Mouse (Mus musculus): ENCODE results near the gene Hemgn. TPM values are rescaled to one million over a fixed set of nuclear protein-coding genes. Genes with fewer than 3 reads are reported as not detected.

Hemgn gene
- polyA plus RNA-seq, 1 experiment from 2014 or later: 0.09 TPM

DNA sequence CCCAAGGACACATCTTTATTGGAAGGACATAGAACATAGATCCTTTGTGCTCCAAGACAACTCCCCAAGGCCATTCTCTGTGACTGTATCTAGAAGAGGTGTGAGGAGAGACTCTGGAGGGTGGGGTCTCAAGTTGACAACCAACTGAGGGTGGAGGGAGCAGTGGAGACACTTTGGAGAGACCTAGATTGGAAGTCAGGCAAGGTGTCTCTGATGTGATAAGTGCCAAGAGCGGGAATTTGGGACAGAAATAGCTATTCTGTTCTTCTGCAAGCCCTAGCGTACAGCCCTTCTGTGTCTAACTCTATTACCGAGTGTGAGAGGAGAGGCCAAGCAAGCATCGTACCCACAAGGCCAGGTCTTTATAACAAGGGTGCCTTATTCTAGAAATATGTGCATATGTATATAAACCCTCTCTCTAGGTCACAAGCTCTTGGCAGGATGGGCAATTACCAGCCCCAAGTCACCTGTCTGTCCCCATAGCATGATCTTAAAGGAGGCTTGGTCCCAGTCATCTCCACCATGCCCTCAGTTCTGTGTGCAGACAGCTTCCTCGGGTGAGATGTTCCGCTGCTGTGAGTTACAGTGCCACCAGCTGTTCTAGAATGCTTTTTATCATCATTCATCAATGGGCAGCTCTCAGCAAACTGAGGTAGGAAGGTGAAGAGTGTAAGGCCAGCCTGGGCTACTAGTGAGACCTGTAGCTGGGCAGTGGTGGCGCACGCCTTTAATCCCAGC lies 6.2 kb downstream of the Hemgn start:
- H3K4me2 ChIP-seq: no peak overlapping the region
- H3K36me3 ChIP-seq (ENCODE audit: poor library complexity, severe bottlenecking): no peaks in the 10 kb centered on the region
- ATAC-seq: no peak
- no peak overlapping the region for H3K9ac ChIP-seq
- no peaks in the 10 kb centered on the region for H3K9me3 ChIP-seq (replicated peaks)
- H3K4me1 ChIP-seq: no peaks in the 10 kb centered on the region
- H3K4me3 ChIP-seq: no peak overlapping the region
- H3K27me3 ChIP-seq: no peaks in the 10 kb centered on the region
- H3K27ac ChIP-seq: no peak overlapping the region
- 91% methylated on average over 8 of the region's 8 CpGs for WGBS

DNA sequence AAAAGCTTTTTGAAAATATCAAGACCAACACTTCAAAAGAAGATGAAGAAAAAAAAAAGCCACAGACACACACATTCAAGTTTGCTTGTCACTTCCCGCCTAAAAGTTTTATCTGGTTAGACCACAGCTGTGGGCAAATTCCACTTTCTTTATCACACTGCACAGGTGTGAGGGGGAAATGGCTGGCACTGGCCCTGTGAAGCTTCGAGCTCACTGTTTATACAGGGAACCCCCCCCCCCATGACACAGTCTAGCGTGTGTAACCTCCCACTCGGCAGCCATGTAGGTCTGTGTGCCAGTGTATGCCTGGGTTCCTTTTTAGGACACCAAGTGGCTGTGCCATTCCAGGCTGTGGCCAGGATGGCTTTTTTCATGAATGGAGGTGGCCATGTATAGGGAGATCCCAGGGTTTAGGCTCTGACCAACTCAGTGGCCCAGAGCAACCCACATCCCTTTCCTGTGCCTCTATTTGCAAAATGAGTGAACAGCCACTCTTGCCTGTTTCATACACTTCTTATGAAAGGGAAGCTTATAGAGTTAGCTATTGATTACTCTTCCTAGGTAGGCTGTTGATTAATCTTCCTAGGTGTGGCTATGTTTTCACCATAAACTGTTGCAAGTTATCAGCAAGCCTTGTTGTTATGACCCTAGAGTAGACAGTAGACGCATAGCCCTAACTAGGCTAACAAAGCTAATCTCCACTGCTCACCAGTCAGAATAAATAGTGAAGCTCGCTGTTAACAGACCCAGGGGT lies 9.1 kb downstream of the Hemgn start:
- ATAC-seq: no peak

DNA sequence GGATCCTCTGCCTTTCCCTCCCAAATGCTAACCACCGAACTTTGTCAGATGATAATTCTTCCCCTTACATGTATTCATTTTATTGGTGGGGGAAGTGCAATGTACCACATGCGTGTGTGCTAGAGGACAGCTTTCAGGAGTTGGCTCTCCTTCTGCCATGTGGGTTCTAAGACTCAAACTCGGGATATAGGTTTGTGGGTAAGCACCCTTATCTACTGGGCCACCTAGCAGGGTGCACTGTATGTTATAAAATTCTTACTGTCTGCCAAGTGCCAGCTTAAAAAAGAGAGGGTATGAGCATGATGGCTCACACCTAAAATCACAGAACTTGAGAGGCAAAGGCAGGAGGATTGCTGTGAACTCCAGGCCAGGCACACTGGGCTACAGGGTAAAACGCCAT lies 14.5 kb downstream of the Hemgn start:
- H3K9ac ChIP-seq: no peak overlapping the region
- no peaks in the 10 kb centered on the region for H3K27me3 ChIP-seq
- no peaks in the 10 kb centered on the region for H3K4me1 ChIP-seq
- ATAC-seq: no peak
- H3K4me2 ChIP-seq: no peak overlapping the region
- H3K4me3 ChIP-seq: no peak overlapping the region
- WGBS: 85% methylated on average over 4 of the region's 4 CpGs
- no peaks in the 10 kb centered on the region for H3K36me3 ChIP-seq (ENCODE audit: poor library complexity, severe bottlenecking)
- H3K27ac ChIP-seq: no peak overlapping the region
- H3K9me3 ChIP-seq (replicated peaks): peaks cover 5% of the 10 kb centered on the region; the same call in 1 of the 2 replicates

More for the DNA sequence above, 9.1 kb downstream of the Hemgn start:
- Histone ChIP-seq H3K36me3 (ENCODE audit: poor library complexity, severe bottlenecking) (no peaks in the 10 kb centered on the region), H3K4me3 (no peak overlapping the region), H3K9me3 (replicated peaks) (peaks cover 5% of the 10 kb centered on the region; the same call in 1 of the 2 replicates), H3K27me3 (no peaks in the 10 kb centered on the region), H3K4me2 (no peak overlapping the region), H3K4me1 (no peaks in the 10 kb centered on the region), H3K9ac (no peak overlapping the region), H3K27ac (no peak overlapping the region)
- WGBS: 77% methylated on average over 6 of the region's 6 CpGs

DNA sequence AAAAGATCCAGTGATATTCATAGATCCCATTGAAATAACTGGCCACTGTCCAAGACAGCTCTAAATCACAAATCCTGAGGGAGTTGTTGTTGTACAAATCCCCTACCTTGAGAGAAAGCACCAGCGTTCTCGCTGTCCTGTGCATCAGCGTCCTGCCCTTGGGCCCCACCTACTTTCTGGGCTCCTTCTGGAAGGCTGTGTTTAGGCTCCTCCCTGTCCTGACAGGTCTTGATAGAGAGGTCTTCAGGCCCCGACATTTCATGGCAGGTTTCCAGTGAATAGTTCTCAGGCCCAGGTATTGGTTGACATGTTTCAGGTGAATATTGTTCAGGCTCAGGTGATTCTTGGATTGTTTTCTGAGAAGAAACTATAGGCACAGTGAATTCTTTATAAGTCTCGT lies 17.6 kb downstream of the Hemgn start:
- Histone ChIP-seq H3K36me3 (ENCODE audit: poor library complexity, severe bottlenecking) (no peaks in the 10 kb centered on the region), H3K9me3 (replicated peaks) (peaks cover 5% of the 10 kb centered on the region; the same call in 1 of the 2 replicates), H3K9ac (no peak overlapping the region), H3K4me3 (no peak overlapping the region), H3K27ac (no peak overlapping the region), H3K27me3 (peaks cover 3% of the 10 kb centered on the region; the same call in 1 of the 2 replicates), H3K4me1 (no peaks in the 10 kb centered on the region), H3K4me2 (no peak overlapping the region)
- no peak for ATAC-seq
- WGBS: 34% methylated on average over 5 of the region's 5 CpGs

DNA sequence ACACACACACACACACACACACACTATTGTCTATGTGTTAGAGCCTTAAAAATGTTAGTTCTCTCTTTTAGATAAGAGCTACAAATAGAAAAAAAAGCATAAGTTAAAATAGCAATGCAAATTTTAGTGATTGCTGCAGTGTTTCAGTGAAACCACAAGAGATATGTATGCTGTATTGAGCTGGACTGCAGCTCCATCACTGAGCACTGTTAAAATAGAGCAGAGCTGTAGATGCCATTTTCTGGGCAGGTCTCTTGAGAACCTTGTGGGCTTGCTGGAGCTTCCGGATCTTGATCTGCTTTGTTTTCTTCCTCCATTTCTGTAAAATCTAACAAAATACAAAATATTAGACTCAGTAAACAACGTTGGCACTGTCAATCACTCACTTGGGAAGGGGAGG lies 18.9 kb downstream of the Hemgn start:
- WGBS: 82% methylated on average over 2 of the region's 2 CpGs
- Histone ChIP-seq H3K27me3 (peaks cover 3% of the 10 kb centered on the region; the same call in 1 of the 2 replicates), H3K27ac (no peak overlapping the region), H3K9me3 (replicated peaks) (no peaks in the 10 kb centered on the region), H3K4me3 (no peak overlapping the region), H3K4me1 (0 out of 2 replicates have a peak, but pooled peaks cover 5% of the 10 kb centered on the region), H3K4me2 (no peak overlapping the region), H3K9ac (no peak overlapping the region), H3K36me3 (ENCODE audit: poor library complexity, severe bottlenecking) (no peaks in the 10 kb centered on the region)
- no peak for ATAC-seq

DNA sequence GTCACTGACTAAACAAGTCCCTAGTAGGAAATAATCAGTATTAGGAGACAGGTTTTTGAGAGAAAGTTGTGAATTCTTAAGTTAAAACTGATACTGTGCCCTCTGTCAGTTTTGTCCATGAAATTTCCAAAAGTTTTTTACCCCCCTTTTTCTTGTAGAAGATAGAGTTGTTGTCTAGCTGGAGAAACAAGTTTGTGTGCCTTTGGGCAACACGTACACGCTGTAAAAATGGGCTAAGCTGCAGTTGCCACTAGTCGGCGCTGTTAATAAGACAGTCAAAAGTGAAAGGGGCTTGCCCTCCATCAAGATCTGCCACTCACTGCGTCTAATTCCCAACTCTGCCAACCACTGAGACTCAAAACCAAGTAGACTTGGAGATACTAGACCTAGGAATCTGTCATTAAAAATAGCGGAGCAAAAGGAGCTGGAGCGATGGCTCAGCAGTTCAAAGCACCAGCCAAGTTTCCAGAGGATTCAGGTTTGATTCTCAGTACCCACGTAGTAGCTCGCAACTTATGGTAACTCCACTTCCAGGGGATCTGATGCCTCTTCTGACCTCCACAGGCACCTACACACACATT lies 22.8 kb downstream of the Hemgn start:
- no peak overlapping the region for H3K27ac ChIP-seq
- peaks cover 3% of the 10 kb centered on the region; the same call in 1 of the 2 replicates for H3K27me3 ChIP-seq
- no peak for ATAC-seq
- H3K36me3 ChIP-seq (ENCODE audit: poor library complexity, severe bottlenecking): peaks cover 12% of the 10 kb centered on the region
- no peaks in the 10 kb centered on the region for H3K9me3 ChIP-seq (replicated peaks)
- WGBS: 24% methylated on average over 9 of the region's 9 CpGs
- 0 out of 2 replicates have a peak, but pooled peaks cover 12% of the 10 kb centered on the region for H3K4me1 ChIP-seq
- peak overlapping the region; percentile 57; the same call in 1 of the 2 replicates for H3K4me3 ChIP-seq
- peak overlapping the region; percentile 67 for H3K4me2 ChIP-seq
- no peak overlapping the region for H3K9ac ChIP-seq

DNA sequence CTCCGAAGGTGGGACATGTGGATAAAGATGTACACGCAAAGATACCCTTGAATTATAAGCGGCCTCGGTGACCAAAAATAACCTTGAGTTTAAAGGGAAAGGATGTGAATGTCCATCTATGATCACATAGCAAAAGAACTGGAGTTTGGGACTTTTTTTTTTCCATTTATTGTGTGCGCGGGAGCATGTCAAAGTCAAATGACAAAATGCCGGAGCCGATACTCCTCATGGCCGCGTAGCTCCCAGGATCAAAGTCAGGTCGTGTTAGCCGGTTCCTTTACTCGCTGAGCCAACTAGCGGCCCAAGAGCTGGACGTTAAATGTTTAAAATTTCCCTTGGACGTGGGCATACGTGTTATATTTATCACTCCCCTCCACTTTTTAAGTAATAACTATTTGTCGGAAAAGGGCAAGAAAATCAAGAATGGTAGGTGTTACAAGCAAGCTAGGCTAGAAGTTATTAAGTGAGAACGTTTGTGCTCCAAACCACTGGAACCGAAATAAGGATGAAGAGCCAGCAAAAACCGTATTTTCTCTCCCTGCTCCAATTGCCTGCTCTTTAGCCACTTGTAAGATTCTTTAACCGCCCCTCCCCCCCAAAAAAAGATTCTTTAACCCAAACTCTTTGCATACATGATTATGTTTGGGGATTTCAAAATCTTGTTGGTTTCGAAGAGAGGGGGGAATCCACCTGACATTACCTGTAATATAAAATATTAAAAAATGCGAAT lies 23.5 kb downstream of the Hemgn start:
- WGBS: 3% methylated on average over 24 of the region's 24 CpGs
- H3K9ac ChIP-seq: peak overlapping the region; percentile 79
- H3K9me3 ChIP-seq (replicated peaks): no peaks in the 10 kb centered on the region
- H3K4me1 ChIP-seq: 0 out of 2 replicates have a peak, but pooled peaks cover 12% of the 10 kb centered on the region
- peaks cover 3% of the 10 kb centered on the region; the same call in 1 of the 2 replicates for H3K27me3 ChIP-seq
- peak overlapping the region; percentile 67 for H3K4me2 ChIP-seq
- no peak for ATAC-seq
- H3K27ac ChIP-seq: peak overlapping the region; percentile 88
- H3K36me3 ChIP-seq (ENCODE audit: poor library complexity, severe bottlenecking): peaks cover 19% of the 10 kb centered on the region
- H3K4me3 ChIP-seq: peak overlapping the region; percentile 57

DNA sequence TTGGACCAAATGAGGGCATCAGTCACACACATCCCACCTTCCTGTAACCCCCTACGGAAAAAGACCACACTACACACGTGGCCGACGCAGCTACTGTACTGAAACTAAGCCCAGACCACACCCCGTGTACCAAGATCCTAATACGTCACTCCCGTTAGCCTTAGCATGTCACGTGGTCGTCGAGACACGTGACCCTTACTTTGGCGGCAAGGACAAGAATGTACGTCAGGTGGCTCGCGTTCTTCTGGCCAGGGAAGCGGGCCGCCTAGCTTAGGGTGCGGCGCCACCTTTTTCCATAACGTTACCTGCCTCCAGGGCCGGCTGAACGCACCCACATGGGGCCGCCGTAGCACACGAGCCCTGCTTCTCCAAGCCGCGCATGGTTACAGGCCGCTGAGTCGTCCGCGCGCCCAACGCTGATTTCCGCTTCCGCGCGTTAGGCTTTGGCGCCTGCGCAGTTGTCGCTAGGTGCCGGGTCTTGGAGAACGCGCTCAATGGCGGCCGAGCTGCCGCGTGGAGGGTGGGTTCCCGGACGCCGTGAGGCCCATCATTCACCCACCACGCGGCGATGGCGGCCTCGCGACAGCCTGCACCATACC lies 24.2 kb downstream of the Hemgn start, which contains the start of gene Trmo:
TSS of gene Trmo (minus strand) at position 425 of the 599 bp plus-strand sequence.
- peak; percentile 97 for ATAC-seq
- Histone ChIP-seq H3K9ac (peak within 1 kb of the TSS; percentile 79), H3K9me3 (replicated peaks) (no peaks in the 10 kb centered on the region), H3K4me1 (0 out of 2 replicates have a peak, but pooled peaks cover 12% of the 10 kb centered on the region), H3K27ac (peak within 1 kb of the TSS; percentile 88), H3K27me3 (peaks cover 3% of the 10 kb centered on the region; the same call in 1 of the 2 replicates), H3K36me3 (ENCODE audit: poor library complexity, severe bottlenecking) (peaks cover 26% of the 10 kb centered on the region), H3K4me2 (peak within 1 kb of the TSS; percentile 67), H3K4me3 (peak within 1 kb of the TSS; percentile 57)
- under 1% methylated on average over 56 of the region's 56 CpGs for WGBS

DNA sequence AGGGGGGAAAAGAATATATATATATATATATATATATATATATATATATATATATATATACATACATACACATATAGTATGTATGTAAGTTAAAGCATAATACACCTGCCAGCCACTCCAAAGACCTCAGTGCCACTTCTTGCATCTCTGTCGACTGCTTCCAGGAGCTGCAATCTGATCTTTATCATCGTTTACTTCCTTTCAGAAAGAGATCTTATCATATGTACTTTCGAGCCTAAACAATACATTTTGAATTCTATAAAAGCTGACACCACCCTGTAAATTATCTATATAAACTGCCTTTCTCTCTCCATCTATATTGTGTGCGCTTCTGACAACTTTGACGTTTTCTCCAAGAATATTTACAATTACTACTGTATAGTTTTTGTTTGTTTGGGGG lies 24.8 kb downstream of the Hemgn start:
- Histone ChIP-seq H3K27me3 (peaks cover 3% of the 10 kb centered on the region; the same call in 1 of the 2 replicates), H3K4me3 (peak overlapping the region; percentile 57), H3K27ac (no peak overlapping the region), H3K4me2 (peak overlapping the region; percentile 67), H3K9ac (peak overlapping the region; percentile 79; the same call in 1 of the 2 replicates), H3K4me1 (0 out of 2 replicates have a peak, but pooled peaks cover 12% of the 10 kb centered on the region), H3K9me3 (replicated peaks) (no peaks in the 10 kb centered on the region), H3K36me3 (ENCODE audit: poor library complexity, severe bottlenecking) (peaks cover 30% of the 10 kb centered on the region)
- WGBS: 44% methylated on average over 5 of the region's 5 CpGs
- no peak for ATAC-seq

DNA sequence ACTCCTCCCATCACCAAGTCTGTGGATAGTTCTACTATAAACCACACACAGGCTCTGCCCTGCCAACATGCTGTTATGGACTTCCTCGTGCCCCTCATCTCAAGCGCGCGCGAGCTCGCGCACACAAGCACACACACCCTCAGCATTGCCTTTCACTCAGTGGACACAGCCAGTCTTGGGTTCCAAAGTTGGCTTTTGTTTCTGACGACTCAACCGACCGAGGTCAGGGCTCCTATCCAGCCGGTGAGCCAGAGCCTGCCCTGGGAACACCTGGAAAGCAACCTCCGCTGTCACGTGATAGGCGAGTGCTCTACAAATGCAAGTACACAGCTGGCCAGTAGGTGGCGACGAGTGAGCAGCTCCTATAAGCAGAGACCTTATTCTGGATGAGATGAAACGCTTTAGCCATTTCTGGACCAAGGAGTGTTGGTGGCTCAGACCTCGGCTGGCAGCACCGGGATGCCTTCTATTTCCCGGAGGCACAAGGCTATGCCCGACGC lies 38.4 kb downstream of the Hemgn start:
- Histone ChIP-seq H3K4me3 (peak overlapping the region; percentile 34), H3K36me3 (ENCODE audit: poor library complexity, severe bottlenecking) (peaks cover 42% of the 10 kb centered on the region), H3K4me2 (peak overlapping the region; percentile 60), H3K27me3 (0 out of 2 replicates have a peak, but pooled peaks cover 6% of the 10 kb centered on the region), H3K27ac (no peak overlapping the region), H3K9me3 (replicated peaks) (no peaks in the 10 kb centered on the region), H3K4me1 (peaks cover 11% of the 10 kb centered on the region), H3K9ac (peak overlapping the region; percentile 37)
- ATAC-seq: peak; percentile 61; the same call in 1 of the 2 replicates
- 19% methylated on average over 22 of the region's 22 CpGs for WGBS

DNA sequence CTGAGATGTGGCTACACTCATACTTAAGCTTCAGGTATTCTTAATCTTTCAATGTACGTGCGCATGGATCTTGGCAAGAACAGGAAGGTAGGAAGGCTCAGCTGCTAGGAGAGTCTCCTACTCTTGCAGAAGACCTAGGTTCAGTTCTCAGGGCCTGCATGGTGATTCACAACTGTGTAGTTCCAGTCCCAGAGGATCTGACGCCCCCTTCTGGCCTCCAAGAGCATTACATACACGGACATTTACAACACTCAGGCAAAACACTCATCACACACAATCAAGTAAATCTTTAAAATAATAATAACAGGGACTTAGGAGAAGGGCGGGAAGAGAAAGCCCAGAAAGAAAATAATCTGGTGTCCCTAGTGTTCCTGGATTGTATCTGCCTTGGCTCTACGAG lies 38.9 kb downstream of the Hemgn start:
- H3K9ac ChIP-seq: no peak overlapping the region
- WGBS: 63% methylated on average over 6 of the region's 6 CpGs
- 0 out of 2 replicates have a peak, but pooled peaks cover 6% of the 10 kb centered on the region for H3K27me3 ChIP-seq
- peaks cover 38% of the 10 kb centered on the region for H3K36me3 ChIP-seq (ENCODE audit: poor library complexity, severe bottlenecking)
- H3K9me3 ChIP-seq (replicated peaks): no peaks in the 10 kb centered on the region
- no peak overlapping the region for H3K27ac ChIP-seq
- no peak for ATAC-seq
- peaks cover 11% of the 10 kb centered on the region for H3K4me1 ChIP-seq
- H3K4me2 ChIP-seq: peak overlapping the region; percentile 60
- H3K4me3 ChIP-seq: 0 out of 2 replicates have a peak overlapping the region, but pooled peaks have one; percentile 34
